ENCODE assay signal across 30 mouse cellular contexts in genomic region chr14:93347031-93347430, GRCm38 (mm10).
DNase-seq lines count a peak whose midpoint lies in the region; ATAC-seq and TF ChIP-seq lines count a peak whose summit lies in the region.
"Had no signal": no experiment of that assay in that cellular context is flagged by ENCODE, and none has a peak within 500 bp of the region (broad histone marks: within the 10 kb centered on the region; RNA-seq: fewer than 3 reads in every experiment).

No protein-coding gene starts in this region.

- H3K9ac ChIP-seq in heart, embryonic 12.5 days = no peak overlapping the region
- no peak overlapping the region for H3K9ac ChIP-seq in midbrain, postnatal 0 days (replicated peaks; ENCODE audit: low read length, poor library complexity, severe bottlenecking)
- no peak overlapping the region for H3K9ac ChIP-seq in midbrain, embryonic 16.5 days (ENCODE audit: low read depth, low read length)
- H3K9ac ChIP-seq: embryonic facial prominence, embryonic 12.5 days; forebrain, postnatal 0 days; heart, embryonic 15.5 days; limb, embryonic 12.5 days; liver, embryonic 15.5 days; lung, embryonic 14.5 days; neural tube, embryonic 15.5 days had no signal

- no peak for TF ChIP-seq CTCF in midbrain, postnatal 0 days (IDR thresholded peaks at IDR 0.05)

- H3K4me3 ChIP-seq in heart, embryonic 12.5 days = no peak overlapping the region
- H3K4me3 ChIP-seq in midbrain, postnatal 0 days (ENCODE audit: low read depth, low read length) = no peak overlapping the region
- no peak overlapping the region for H3K4me3 ChIP-seq in midbrain, embryonic 16.5 days (ENCODE audit: low read depth, low read length)
- H3K4me3 ChIP-seq: embryonic facial prominence, embryonic 12.5 days; forebrain, embryonic 10.5 days; heart, embryonic 15.5 days; limb, embryonic 12.5 days; liver, embryonic 15.5 days; neural tube, embryonic 15.5 days had no signal

- no peak overlapping the region for H3K4me2 ChIP-seq in heart, embryonic 12.5 days
- H3K4me2 ChIP-seq in midbrain, postnatal 0 days (ENCODE audit: low read depth, low read length, poor library complexity, severe bottlenecking) = no peak overlapping the region
- H3K4me2 ChIP-seq in midbrain, embryonic 16.5 days (ENCODE audit: low read length) = no peak overlapping the region
- H3K4me2 ChIP-seq: embryonic facial prominence, embryonic 12.5 days; heart, embryonic 15.5 days; limb, embryonic 12.5 days; liver, embryonic 15.5 days; lung, embryonic 14.5 days; neural tube, embryonic 15.5 days had no signal

- no peak for ATAC-seq in heart, embryonic 12.5 days (ENCODE audit: insufficient number of reproducible peaks, low FRiP score)
- no peak for ATAC-seq in midbrain, postnatal 0 days (ENCODE audit: low FRiP score)
- ATAC-seq in midbrain, embryonic 16.5 days = no peak
- ATAC-seq: forebrain, postnatal 0 days; intestine, embryonic 16.5 days; Patski had no signal

- WGBS in heart, embryonic 12.5 days = 15% methylated on average over 2 of the region's 2 CpGs
- 19% methylated on average over 2 of the region's 2 CpGs for WGBS in midbrain, postnatal 0 days
- 17% methylated on average over 2 of the region's 2 CpGs for WGBS in midbrain, embryonic 16.5 days

- peak; percentile 20 for DNase-seq in cerebellum, adult 9-11 months
- no peak for DNase-seq in cerebellum, adult 11-12 months
- DNase-seq in heart, adult 11 months = peak; percentile 77
- DNase-seq in midbrain, postnatal 0 days (ENCODE audit: low spot score) = peak; percentile 52
- DNase-seq in T-cell, adult 2 months (ENCODE audit: low spot score) = no peak
- DNase-seq: adrenal gland, postnatal 14 days; cerebellum, adult 9-10 months; forebrain, postnatal 0 days; gastrocnemius, postnatal 10 days; kidney, adult 8-10 months; layer of hippocampus, adult 9-11 months; lung, embryonic 14.5 days; lung, postnatal 14 days; right cerebral cortex, adult 18-20 months; right cerebral cortex, postnatal 4 days; thymus, adult 18-20 months; thymus, postnatal 25 days had no signal

- no peaks in the 10 kb centered on the region for H3K4me1 ChIP-seq in heart, embryonic 12.5 days (replicated peaks)
- H3K4me1 ChIP-seq in midbrain, postnatal 0 days (ENCODE audit: insufficient read depth, low read length) = no peaks in the 10 kb centered on the region
- no peaks in the 10 kb centered on the region for H3K4me1 ChIP-seq in midbrain, embryonic 16.5 days (ENCODE audit: control insufficient read depth, insufficient read depth, low read length)
- H3K4me1 ChIP-seq: embryonic facial prominence, embryonic 12.5 days; limb, embryonic 12.5 days; liver, embryonic 15.5 days; neural tube, embryonic 15.5 days had no signal

- no peaks in the 10 kb centered on the region for H3K9me3 ChIP-seq in heart, embryonic 12.5 days (replicated peaks)
- no peaks in the 10 kb centered on the region for H3K9me3 ChIP-seq in midbrain, postnatal 0 days (ENCODE audit: low read length)
- H3K9me3 ChIP-seq in midbrain, embryonic 16.5 days (replicated peaks; ENCODE audit: control insufficient read depth, low read length, poor library complexity, severe bottlenecking) = no peaks in the 10 kb centered on the region
- H3K9me3 ChIP-seq: embryonic facial prominence, embryonic 12.5 days; forebrain, embryonic 10.5 days; heart, embryonic 15.5 days; limb, embryonic 12.5 days; liver, embryonic 15.5 days; neural tube, embryonic 15.5 days had no signal

- H3K27ac ChIP-seq in heart, embryonic 12.5 days (ENCODE audit: poor library complexity, severe bottlenecking) = no peak overlapping the region
- no peak overlapping the region for H3K27ac ChIP-seq in midbrain, postnatal 0 days (ENCODE audit: low read depth, low read length)
- H3K27ac ChIP-seq in midbrain, embryonic 16.5 days (ENCODE audit: low read length) = no peak overlapping the region
- H3K27ac ChIP-seq: embryonic facial prominence, embryonic 12.5 days; forebrain, embryonic 10.5 days; heart, embryonic 15.5 days; kidney, postnatal 0 days; limb, embryonic 12.5 days; liver, embryonic 15.5 days; neural tube, embryonic 15.5 days; stomach, postnatal 0 days had no signal

- no peaks in the 10 kb centered on the region for H3K27me3 ChIP-seq in heart, embryonic 12.5 days (replicated peaks)
- no peaks in the 10 kb centered on the region for H3K27me3 ChIP-seq in midbrain, postnatal 0 days (ENCODE audit: insufficient read depth, low read length)
- no peaks in the 10 kb centered on the region for H3K27me3 ChIP-seq in midbrain, embryonic 16.5 days (ENCODE audit: control insufficient read depth, insufficient read depth, low read depth, low read length)
- H3K27me3 ChIP-seq: embryonic facial prominence, embryonic 12.5 days; heart, embryonic 15.5 days; limb, embryonic 12.5 days; liver, embryonic 15.5 days; neural tube, embryonic 15.5 days had no signal

- H3K36me3 ChIP-seq in heart, embryonic 12.5 days = no peaks in the 10 kb centered on the region
- H3K36me3 ChIP-seq in midbrain, postnatal 0 days (ENCODE audit: insufficient read depth, low read length) = no peaks in the 10 kb centered on the region
- no peaks in the 10 kb centered on the region for H3K36me3 ChIP-seq in midbrain, embryonic 16.5 days (ENCODE audit: control insufficient read depth, insufficient read depth, low read length)
- H3K36me3 ChIP-seq: embryonic facial prominence, embryonic 12.5 days; forebrain, embryonic 10.5 days; G1E; heart, embryonic 15.5 days; limb, embryonic 12.5 days; liver, embryonic 15.5 days; neural tube, embryonic 15.5 days had no signal

Comparison
In these comparisons a context has a peak if more than half of its experiments do, and no peak if none do; other contexts are left out.
1. DNase-seq: peak in cerebellum, adult 9-11 months (single experiment), heart, adult 11 months (single experiment) and midbrain, postnatal 0 days (single experiment); none in cerebellum, adult 11-12 months (single experiment) and T-cell, adult 2 months (single experiment).